Mouse (Mus musculus) cerebellum, adult 11-12 months (tissue): Measurements from ENCODE around the gene Amigo2.
"Not testable (repeated sequence)": the region's sequence is repeated elsewhere in the genome, so short reads cannot be mapped to it uniquely, and the experiment has no call there.

Source experiments
- DNase-seq: peaks from one replicate; pipeline ENCODE4 v3.0.0; 2022

Gene Amigo2

GRCm38 (mm10) chr15:97212501-97213477 lies 34.3 kb downstream of the Amigo2 start:
- DNase-seq = no peak

GRCm38 (mm10) chr15:97209754-97210153 lies 37.3 kb downstream of the Amigo2 start:
- not testable (repeated sequence) for DNase-seq

- no peak for DNase-seq
These were observed 40.6 kb downstream of the Amigo2 start for GRCm38 (mm10) chr15:97206506-97206905.

- DNase-seq = no peak
These were observed 41.3 kb downstream of the Amigo2 start for GRCm38 (mm10) chr15:97205776-97206175.

- no peak for DNase-seq
These were observed 42.2 kb downstream of the Amigo2 start for GRCm38 (mm10) chr15:97204889-97205288.

GRCm38 (mm10) chr15:97196644-97197043 lies 50.4 kb downstream of the Amigo2 start:
- DNase-seq = no peak

GRCm38 (mm10) chr15:97195628-97196027 lies 51.5 kb downstream of the Amigo2 start:
- no peak for DNase-seq
